Mouse (Mus musculus): ENCODE data around the gene Mt3. TPM values are rescaled to one million over a fixed set of nuclear protein-coding genes. Genes with fewer than 3 reads are reported as not detected.

Gene Mt3
- total RNA-seq, 2 experiments from 2014 or later = 4.1 to 5.9 TPM

DNA sequence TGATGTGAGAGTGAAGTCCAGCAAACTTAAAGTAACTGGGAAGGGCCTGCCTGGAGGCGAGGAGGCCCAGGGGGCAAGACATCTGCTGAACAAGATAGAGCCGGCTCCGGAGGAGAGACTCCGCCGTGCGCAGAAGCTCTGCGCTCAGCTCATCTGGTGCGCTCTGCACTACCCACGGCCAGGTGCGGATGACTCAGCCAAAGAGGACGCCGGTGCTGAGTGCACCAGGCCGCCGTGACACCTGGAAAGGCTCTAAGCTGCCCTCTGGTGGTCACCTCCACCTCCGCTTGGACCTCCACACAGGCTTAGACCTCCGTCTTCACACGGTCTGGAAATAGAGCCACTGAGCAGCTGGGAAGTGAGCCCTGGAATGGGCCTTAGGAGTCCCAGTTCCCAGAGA lies 34.1 kb downstream of the Mt3 start:
- peak; percentile 75 to 83 for DNase-seq

DNA sequence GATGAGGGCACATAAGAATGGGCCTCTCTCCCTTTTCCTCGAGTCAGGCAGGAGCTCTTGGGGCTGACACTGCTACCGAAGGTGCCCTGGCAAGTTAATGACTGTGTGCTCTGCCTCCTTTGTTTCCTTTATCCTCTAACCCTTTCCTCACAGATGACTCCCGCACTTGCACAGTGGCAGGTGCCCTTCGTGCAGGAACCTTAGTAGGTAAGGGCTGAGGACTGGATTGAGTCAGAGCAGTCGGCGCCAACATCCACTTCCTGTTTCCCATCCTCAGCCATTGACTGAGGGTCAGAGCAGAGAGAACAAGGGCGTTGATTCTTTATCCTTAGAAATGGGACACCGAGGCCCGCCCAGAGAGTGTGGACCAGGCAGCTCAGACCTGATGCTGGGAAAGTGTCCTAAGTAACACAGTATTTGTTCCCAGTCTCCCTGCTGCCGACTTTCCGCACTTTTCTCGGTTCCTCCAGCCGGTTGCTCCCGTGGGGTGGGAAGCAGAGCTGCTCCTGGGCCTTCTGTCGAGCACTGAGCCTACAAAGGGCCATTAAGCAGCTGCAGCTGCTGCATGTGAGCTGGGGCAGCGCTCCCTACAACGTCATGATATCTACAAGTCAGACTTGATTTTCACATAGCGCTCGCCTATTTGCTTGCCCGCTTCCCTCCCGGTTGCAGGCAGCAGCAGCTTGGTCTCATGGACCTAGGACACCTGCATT lies 35.0 kb downstream of the Mt3 start:
- no peak for DNase-seq

DNA sequence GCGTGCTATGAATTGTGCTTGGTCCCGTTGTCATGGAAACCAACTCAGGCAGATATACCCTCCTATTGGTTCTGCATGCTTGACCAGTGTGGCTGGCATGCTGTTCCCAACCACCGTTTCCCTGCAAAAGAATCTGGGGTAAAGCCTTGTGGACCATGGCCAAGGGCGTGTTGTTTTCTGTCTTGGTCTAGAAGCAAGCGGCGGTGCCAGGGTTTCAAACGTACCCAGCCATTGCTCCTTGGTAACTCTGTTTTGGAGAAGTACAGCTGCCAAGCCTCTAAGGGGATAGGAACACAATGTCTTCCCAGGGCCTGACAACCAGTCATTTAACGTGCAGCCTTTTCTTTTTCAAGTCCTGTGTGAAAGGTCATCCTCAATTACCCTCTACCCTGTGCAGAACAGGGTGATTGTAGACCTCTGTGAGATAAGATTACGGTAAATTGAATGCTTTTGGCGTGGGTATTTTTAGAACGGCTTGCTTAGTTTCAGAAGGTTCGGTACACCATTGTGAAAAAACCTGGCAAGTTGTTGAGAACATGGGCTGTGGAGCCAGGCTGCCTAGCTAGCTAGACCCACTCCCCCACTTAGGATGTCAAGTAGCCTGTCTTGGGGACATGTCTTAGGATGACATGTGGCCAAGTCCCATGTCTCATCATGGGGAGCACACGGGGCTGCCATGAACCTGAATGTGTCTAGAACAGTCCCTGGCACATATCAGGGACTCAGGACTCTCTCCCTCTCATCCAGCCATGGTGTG lies 37.0 kb downstream of the Mt3 start:
- DNase-seq = no peak

DNA sequence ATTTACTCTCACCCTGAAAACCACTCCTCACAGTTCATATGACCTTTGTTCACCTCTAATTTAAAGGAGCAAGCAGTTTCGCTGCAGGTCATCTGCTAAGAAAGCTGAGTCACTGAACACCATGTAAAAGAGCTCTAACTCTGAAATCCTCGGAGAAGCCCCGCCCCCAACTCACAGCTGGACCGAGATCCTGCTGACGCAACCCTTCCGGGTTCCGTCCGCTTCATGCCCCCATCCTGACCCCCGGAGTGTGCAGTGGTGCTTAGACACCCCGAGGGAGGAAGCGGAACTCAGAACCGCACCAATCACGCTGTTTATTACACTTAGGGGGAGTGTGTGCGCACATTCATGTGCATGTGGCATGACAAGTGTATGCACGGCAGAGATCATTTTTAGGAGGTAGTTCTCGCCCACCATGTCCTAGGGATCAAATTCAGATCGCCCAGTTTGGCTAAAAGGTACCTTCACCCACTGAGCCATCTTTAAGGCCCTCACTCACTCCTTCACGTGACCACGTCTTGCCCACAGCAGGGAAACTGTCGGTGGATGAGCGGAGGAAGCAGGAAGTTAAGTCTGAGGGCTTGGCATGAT lies 38.8 kb downstream of the Mt3 start:
- DNase-seq = peak; percentile 77 to 89

DNA sequence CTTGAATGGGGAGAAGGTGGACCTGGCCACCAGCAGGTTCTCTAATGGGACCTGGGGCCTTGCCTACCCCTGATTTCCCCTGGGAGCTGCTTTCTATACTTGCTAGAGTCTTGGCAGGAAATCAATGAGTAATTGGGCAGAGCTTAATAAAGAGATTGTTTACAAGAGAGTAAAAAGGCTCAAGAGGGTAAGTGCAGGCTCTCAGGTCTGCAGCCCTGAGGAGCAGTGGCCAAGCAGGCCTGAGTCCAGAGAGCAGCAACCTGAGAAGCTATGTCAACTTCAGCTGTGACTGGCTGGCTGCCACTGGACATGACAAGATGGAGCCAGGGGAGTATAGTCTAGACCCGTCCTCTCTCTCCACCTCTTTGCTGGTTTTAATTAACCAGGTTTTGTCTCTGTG lies 40.5 kb downstream of the Mt3 start:
- DNase-seq = no peak

DNA sequence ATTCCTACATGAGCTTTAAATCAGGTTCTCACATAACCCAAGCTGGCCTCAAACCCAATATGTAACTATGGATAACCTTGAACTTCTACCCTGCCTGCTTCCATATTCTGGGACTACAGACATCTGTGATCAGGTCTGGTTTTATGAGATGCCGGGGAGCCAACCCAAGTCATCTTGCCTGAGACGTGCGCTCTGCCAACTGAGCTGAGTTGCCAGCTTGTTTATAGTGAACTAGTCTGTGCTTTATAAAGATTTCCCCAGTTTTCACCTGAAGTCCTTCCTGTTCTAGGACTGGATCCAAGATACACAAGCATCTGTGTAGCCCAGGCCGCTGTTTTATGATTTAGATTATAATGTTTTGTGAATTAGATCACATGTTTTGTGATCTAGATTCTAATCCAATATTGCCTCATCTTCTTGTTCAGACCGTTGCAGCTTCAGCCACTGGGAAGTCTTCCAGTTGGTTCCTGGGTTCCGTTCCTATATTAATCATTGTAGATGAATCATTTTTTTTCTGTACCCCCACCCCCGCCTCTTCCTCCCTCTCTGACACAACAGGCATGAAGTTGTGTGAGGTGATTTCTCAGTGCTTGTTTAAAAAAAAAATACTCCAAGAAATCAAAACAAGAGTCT lies 42.3 kb downstream of the Mt3 start:
- DNase-seq = peak; percentile 54 to 63

DNA sequence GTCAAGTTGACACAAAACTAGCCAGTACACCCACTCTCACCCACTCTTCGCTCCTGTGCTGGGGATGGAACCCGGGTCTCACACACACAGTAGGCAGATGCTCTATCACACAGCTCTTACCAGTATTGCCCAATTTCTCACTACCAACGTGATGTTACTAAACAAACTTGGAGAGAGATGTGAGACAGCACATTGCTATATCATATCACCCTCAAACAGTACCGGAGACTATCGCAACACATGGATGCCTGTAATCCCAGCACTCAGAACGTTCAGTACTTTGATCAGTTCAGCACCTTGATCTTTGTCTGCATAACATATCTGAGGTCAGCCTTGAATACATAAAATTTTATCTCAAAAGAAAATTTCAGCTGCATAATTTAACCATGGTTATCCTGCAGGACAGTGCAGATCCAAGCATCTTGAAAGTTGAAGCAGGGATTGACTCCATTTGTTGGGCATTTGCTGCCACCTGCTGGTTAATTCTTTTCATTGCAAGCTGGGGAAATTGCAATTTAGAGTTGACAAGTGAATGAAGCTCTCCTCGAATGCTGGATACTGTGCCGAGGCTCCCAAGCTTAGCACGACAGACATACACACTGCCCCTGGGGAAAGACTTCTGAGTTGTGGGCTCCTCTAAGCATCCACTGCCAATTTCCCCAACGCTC lies 46.9 kb downstream of the Mt3 start:
- peak; percentile 59 to 64 for DNase-seq

Other genes with a start within 250 kb of the Mt3 start
- gene Amfr, start 139.8 kb upstream of the Mt3 start, total RNA-seq (2021) = 100 to 1,000 TPM; 232 to 320 TPM
- 10 to 100 TPM; 39.6 to 39.9 TPM for gene Nudt21, start 115.6 kb upstream of the Mt3 start, total RNA-seq (2021)
- gene Ogfod1, start 115.4 kb upstream of the Mt3 start, total RNA-seq (2021) = 10 to 100 TPM; 20.7 to 21.0 TPM
- 10 to 100 TPM; 16.6 to 21.2 TPM for gene Bbs2, start 53.7 kb upstream of the Mt3 start, total RNA-seq (2021)
- not detected for gene Mt4, start 15.4 kb upstream of the Mt3 start, total RNA-seq (2021)
- 100 to 1,000 TPM; 138 to 410 TPM for gene Mt2, start 20.1 kb downstream of the Mt3 start, total RNA-seq (2021)
- 100 to 1,000 TPM; 298 to 394 TPM for gene Mt1, start 26.5 kb downstream of the Mt3 start, total RNA-seq (2021)
- gene Nup93, start 62.0 kb downstream of the Mt3 start, total RNA-seq (2021) = 10 to 100 TPM; 15.7 to 16.1 TPM
- gene Slc12a3, start 176.6 kb downstream of the Mt3 start, total RNA-seq (2021) = not detected
- 100 to 1,000 TPM; 109 to 110 TPM for gene Herpud1, start 233.8 kb downstream of the Mt3 start, total RNA-seq (2021)